Mouse (Mus musculus) cerebellum, adult 2 months (tissue): ENCODE results near the gene Trim44.

Source experiments
- CTCF ChIP-seq: fragments of 200-500 bp; IDR thresholded peaks from 2 replicates; pipeline ENCODE4 v1.5.1; 2011; ENCODE audit warnings: low read depth, mild to moderate bottlenecking, control low read depth, low read length, moderate library complexity, borderline replicate concordance; ENCODE audit not compliant: insufficient read depth
- POLR2A ChIP-seq: fragments of 200-500 bp; IDR thresholded peaks from 2 replicates; pipeline ENCODE4 v1.6.1; 2011; ENCODE audit warnings: low read length, control low read depth, borderline replicate concordance; ENCODE audit not compliant: insufficient read depth

DNA sequence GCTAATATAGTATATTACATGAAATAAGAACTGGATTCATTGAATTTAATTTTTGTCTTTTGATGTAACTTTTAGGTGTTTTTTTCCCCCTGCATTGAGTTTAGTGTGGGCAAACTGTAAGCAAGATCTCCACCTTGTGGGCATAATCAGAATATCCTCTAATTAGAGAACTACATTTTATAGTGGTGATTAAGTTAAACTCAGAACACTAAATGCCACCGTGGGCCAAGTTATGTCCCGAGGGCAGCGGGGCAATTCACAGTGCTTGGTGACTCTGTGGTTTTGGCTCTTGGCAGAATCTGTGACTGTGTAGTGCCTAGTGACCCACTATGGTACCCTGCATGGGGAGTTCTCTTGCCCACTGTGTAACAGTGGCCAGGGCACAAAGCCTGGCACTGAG, 45.8 kb upstream of the Trim44 start:
- TF ChIP-seq CTCF (peak; percentile 38; the same call in 1 of the 2 replicates), POLR2A (no peak)
